Mouse (Mus musculus) limb, embryonic 15.5 days (tissue): ENCODE measurements around the gene Eci2. TPM values are rescaled to one million over a fixed set of nuclear protein-coding genes. Genes with fewer than 3 reads are reported as not detected.

ENCODE experiments used
- ATAC-seq: fragments of 200-750 bp; cut with Nextera tagmentation; 2 replicates; pipeline ENCODE4 v1.8.0; 2017; ENCODE audit warnings: low read depth, moderate TSS enrichment; ENCODE audit not compliant: insufficient number of reproducible peaks, low FRiP score, low TSS enrichment
- H3K27ac ChIP-seq: fragments of 300-500 bp; sonication (generic); 2 replicates; pipeline ENCODE4 v1.5.1; 2015; ENCODE audit warnings: moderate library complexity, mild to moderate bottlenecking, inconsistent platforms
- H3K27me3 ChIP-seq: fragments of 300-500 bp; sonication (generic); 2 replicates; pipeline ENCODE4 v1.6.1; 2015; ENCODE audit warnings: inconsistent platforms
- H3K36me3 ChIP-seq: fragments of 300-500 bp; sonication (generic); 2 replicates; pipeline ENCODE4 v1.6.1; 2015; ENCODE audit warnings: inconsistent platforms
- H3K4me1 ChIP-seq: fragments of 300-500 bp; sonication (generic); 2 replicates; pipeline ENCODE4 v1.6.1; 2015; ENCODE audit warnings: inconsistent platforms
- H3K4me2 ChIP-seq: fragments of 300-500 bp; sonication (generic); 2 replicates; pipeline ENCODE4 v1.6.1; 2015; ENCODE audit warnings: mild to moderate bottlenecking, inconsistent platforms
- H3K4me3 ChIP-seq: fragments of 300-500 bp; sonication (generic); 2 replicates; pipeline ENCODE4 v1.5.1; 2015; ENCODE audit warnings: mild to moderate bottlenecking, inconsistent platforms
- H3K9ac ChIP-seq: fragments of 300-500 bp; sonication (generic); 2 replicates; pipeline ENCODE4 v1.6.1; 2015; ENCODE audit warnings: inconsistent platforms
- H3K9me3 ChIP-seq: fragments of 300-500 bp; sonication (generic); 2 replicates; pipeline ENCODE4 v1.6.1; 2016; ENCODE audit warnings: inconsistent platforms
- WGBS: fragments of 180-500 bp; shearing (Covaris S2); methylation state at CpG from one replicate; pipeline ENCODE4 v1.1.7; 2015; 5-methylcytosine and 5-hydroxymethylcytosine counted together
- polyA plus RNA-seq: library from polyadenylated mRNA; unstranded; fragments of >200 nt; fragmentation: Nextera tagmentation; extraction: Ambion mirVana; gene quantifications from 2 replicates; pipeline ENCODE4 v1.2.1, GENCODE M21; 2015

Gene Eci2
- 120 and 133 TPM in 2 replicates for polyA plus RNA-seq

GRCm38 (mm10) chr13:35026879-35027278 lies at the start of gene Eci2:
Gene Eci2 (minus strand): TSS chr13:35027096.
- ATAC-seq, result no peak
- Histone ChIP-seq H3K4me1 (no peaks in the 10 kb centered on the region), H3K9me3 (no peaks in the 10 kb centered on the region), H3K9ac (no peak within 1 kb of the TSS), H3K27me3 (no peaks in the 10 kb centered on the region), H3K27ac (no peak within 1 kb of the TSS), H3K4me3 (peak within 1 kb of the TSS; percentile 19), H3K36me3 (no peaks in the 10 kb centered on the region), H3K4me2 (peak within 1 kb of the TSS; percentile 31)
- WGBS, result 8% methylated on average over 6 of the region's 6 CpGs

GRCm38 (mm10) chr13:35074862-35075261 lies 48.0 kb upstream of the Eci2 start:
- Histone ChIP-seq H3K27ac (no peak overlapping the region), H3K4me1 (no peaks in the 10 kb centered on the region), H3K9me3 (no peaks in the 10 kb centered on the region), H3K4me3 (no peak overlapping the region), H3K36me3 (no peaks in the 10 kb centered on the region), H3K27me3 (no peaks in the 10 kb centered on the region), H3K4me2 (no peak overlapping the region), H3K9ac (no peak overlapping the region)
- 54% methylated on average over 1 of the region's 1 CpGs for WGBS
- ATAC-seq, result no peak

- Histone ChIP-seq H3K36me3 (no peaks in the 10 kb centered on the region), H3K4me3 (no peak overlapping the region), H3K27ac (no peak overlapping the region; the same call in 1 of the 2 replicates), H3K9me3 (no peaks in the 10 kb centered on the region), H3K4me1 (no peaks in the 10 kb centered on the region), H3K4me2 (no peak overlapping the region), H3K27me3 (no peaks in the 10 kb centered on the region), H3K9ac (no peak overlapping the region)
- 49% methylated on average over 9 of the region's 9 CpGs for WGBS
- no peak for ATAC-seq
These were observed 43.9 kb upstream of the Eci2 start for GRCm38 (mm10) chr13:35070485-35071472.

GRCm38 (mm10) chr13:35067084-35067483 lies 40.2 kb upstream of the Eci2 start:
- Histone ChIP-seq H3K36me3 (no peaks in the 10 kb centered on the region), H3K9ac (no peak overlapping the region), H3K4me2 (no peak overlapping the region), H3K9me3 (no peaks in the 10 kb centered on the region), H3K4me3 (no peak overlapping the region), H3K27me3 (no peaks in the 10 kb centered on the region), H3K27ac (no peak overlapping the region), H3K4me1 (no peaks in the 10 kb centered on the region)
- no peak for ATAC-seq
- 65% methylated on average over 2 of the region's 2 CpGs for whole genome bisulfite sequencing

GRCm38 (mm10) chr13:35066033-35066432 lies 39.1 kb upstream of the Eci2 start:
- Histone ChIP-seq H3K36me3 (no peaks in the 10 kb centered on the region), H3K4me2 (no peak overlapping the region), H3K9ac (no peak overlapping the region), H3K4me3 (no peak overlapping the region), H3K27ac (no peak overlapping the region), H3K27me3 (no peaks in the 10 kb centered on the region), H3K4me1 (no peaks in the 10 kb centered on the region), H3K9me3 (no peaks in the 10 kb centered on the region)
- WGBS, result 36% methylated on average over 2 of the region's 2 CpGs
- no peak for ATAC-seq

GRCm38 (mm10) chr13:35064381-35064780 lies 37.5 kb upstream of the Eci2 start:
- Histone ChIP-seq H3K27me3 (no peaks in the 10 kb centered on the region), H3K27ac (no peak overlapping the region), H3K9me3 (no peaks in the 10 kb centered on the region), H3K9ac (no peak overlapping the region), H3K4me3 (no peak overlapping the region), H3K4me2 (no peak overlapping the region), H3K36me3 (no peaks in the 10 kb centered on the region), H3K4me1 (no peaks in the 10 kb centered on the region)
- no peak for ATAC-seq
- WGBS, result 44% methylated on average over 4 of the region's 4 CpGs

- Histone ChIP-seq H3K4me1 (0 out of 2 replicates have a peak, but pooled peaks cover 4% of the 10 kb centered on the region), H3K27me3 (no peaks in the 10 kb centered on the region), H3K4me2 (no peak overlapping the region), H3K9me3 (no peaks in the 10 kb centered on the region), H3K4me3 (no peak overlapping the region), H3K9ac (no peak overlapping the region), H3K27ac (no peak overlapping the region), H3K36me3 (no peaks in the 10 kb centered on the region)
- WGBS, result 17% methylated on average over 5 of the region's 5 CpGs
- ATAC-seq, result no peak
These were observed 31.2 kb upstream of the Eci2 start for GRCm38 (mm10) chr13:35058145-35058544.

GRCm38 (mm10) chr13:35036486-35036885 lies 9.6 kb upstream of the Eci2 start:
- Histone ChIP-seq H3K4me3 (no peak overlapping the region), H3K27me3 (no peaks in the 10 kb centered on the region), H3K27ac (no peak overlapping the region), H3K4me2 (no peak overlapping the region), H3K9ac (no peak overlapping the region), H3K4me1 (no peaks in the 10 kb centered on the region), H3K9me3 (no peaks in the 10 kb centered on the region), H3K36me3 (no peaks in the 10 kb centered on the region)
- no peak for ATAC-seq
- WGBS, result 57% methylated on average over 5 of the region's 5 CpGs

- WGBS, result 74% methylated on average over 4 of the region's 4 CpGs
- Histone ChIP-seq H3K4me3 (no peak overlapping the region), H3K36me3 (no peaks in the 10 kb centered on the region), H3K4me1 (no peaks in the 10 kb centered on the region), H3K27ac (no peak overlapping the region), H3K4me2 (no peak overlapping the region), H3K9ac (no peak overlapping the region), H3K9me3 (no peaks in the 10 kb centered on the region), H3K27me3 (no peaks in the 10 kb centered on the region)
- ATAC-seq, result no peak
These were observed 8.8 kb upstream of the Eci2 start for GRCm38 (mm10) chr13:35035731-35036130.

- Histone ChIP-seq H3K36me3 (no peaks in the 10 kb centered on the region), H3K9me3 (no peaks in the 10 kb centered on the region), H3K4me3 (no peak overlapping the region), H3K4me1 (no peaks in the 10 kb centered on the region), H3K9ac (no peak overlapping the region), H3K27me3 (no peaks in the 10 kb centered on the region), H3K27ac (no peak overlapping the region), H3K4me2 (no peak overlapping the region)
- no peak for ATAC-seq
- 81% methylated on average over 4 of the region's 4 CpGs for WGBS
These were observed 6.7 kb upstream of the Eci2 start for GRCm38 (mm10) chr13:35033571-35033970.

GRCm38 (mm10) chr13:35031684-35032082 lies 4.8 kb upstream of the Eci2 start:
- no peaks in the 10 kb centered on the region for H3K36me3 ChIP-seq
- ATAC-seq, result no peak
- H3K27me3 ChIP-seq, result no peaks in the 10 kb centered on the region
- WGBS, result 70% methylated on average over 4 of the region's 4 CpGs
- H3K4me1 ChIP-seq, result no peaks in the 10 kb centered on the region
- no peak overlapping the region for H3K4me2 ChIP-seq
- H3K9ac ChIP-seq, result no peak overlapping the region
- H3K27ac ChIP-seq, result no peak overlapping the region
- H3K4me3 ChIP-seq, result no peak overlapping the region
- no peaks in the 10 kb centered on the region for H3K9me3 ChIP-seq

GRCm38 (mm10) chr13:35030979-35031683 lies 4.2 kb upstream of the Eci2 start:
- H3K27ac ChIP-seq, result no peak overlapping the region
- no peaks in the 10 kb centered on the region for H3K9me3 ChIP-seq
- 77% methylated on average over 7 of the region's 7 CpGs for WGBS
- H3K36me3 ChIP-seq, result no peaks in the 10 kb centered on the region
- H3K9ac ChIP-seq, result no peak overlapping the region
- no peaks in the 10 kb centered on the region for H3K4me1 ChIP-seq
- no peak overlapping the region for H3K4me3 ChIP-seq
- H3K4me2 ChIP-seq, result no peak overlapping the region
- no peak for ATAC-seq
- H3K27me3 ChIP-seq, result no peaks in the 10 kb centered on the region
